Mouse (Mus musculus) limb, embryonic 10.5 days (tissue): ENCODE data around the gene Phf24. TPM values are rescaled to one million over a fixed set of nuclear protein-coding genes. Genes with fewer than 3 reads are reported as not detected.

ENCODE experiments used
- DNase-seq: peaks from one replicate; pipeline ENCODE4 v3.0.0-alpha.2; 2017; ENCODE audit warnings: low spot score
- H3K27ac ChIP-seq: fragments of 300-500 bp; sonication (generic); 2 replicates; pipeline ENCODE4 v1.5.1; 2016; ENCODE audit warnings: mild to moderate bottlenecking
- H3K27me3 ChIP-seq: fragments of 300-500 bp; sonication (generic); 2 replicates; pipeline ENCODE4 v1.6.1; 2016; ENCODE audit warnings: low read depth, mild to moderate bottlenecking; ENCODE audit not compliant: poor library complexity, severe bottlenecking
- H3K36me3 ChIP-seq: fragments of 300-500 bp; sonication (generic); 2 replicates; pipeline ENCODE4 v1.6.1; 2016; ENCODE audit warnings: mild to moderate bottlenecking, moderate library complexity
- H3K4me1 ChIP-seq: fragments of 300-500 bp; sonication (generic); 2 replicates; pipeline ENCODE4 v1.6.1; 2016
- H3K4me3 ChIP-seq: fragments of 300-500 bp; sonication (generic); 2 replicates; pipeline ENCODE4 v1.5.1; 2016; ENCODE audit warnings: mild to moderate bottlenecking, moderate library complexity
- H3K9me3 ChIP-seq: fragments of 300-500 bp; sonication (generic); replicated peaks from 2 replicates; pipeline ENCODE4 v1.6.1; 2016; ENCODE audit warnings: mild to moderate bottlenecking
- WGBS: fragments of 180-500 bp; shearing (Covaris S2); methylation state at CpG from one replicate; pipeline ENCODE4 v1.1.7; 2016; 5-methylcytosine and 5-hydroxymethylcytosine counted together
- polyA plus RNA-seq: library from polyadenylated mRNA; unstranded; fragments of >200 nt; fragmentation: Nextera tagmentation; extraction: Ambion mirVana; gene quantifications from 2 replicates; pipeline ENCODE4 v1.2.1, GENCODE M21; 2016

The Phf24 gene
- polyA plus RNA-seq, 1 experiment from 2014 or later, result not detected

DNA sequence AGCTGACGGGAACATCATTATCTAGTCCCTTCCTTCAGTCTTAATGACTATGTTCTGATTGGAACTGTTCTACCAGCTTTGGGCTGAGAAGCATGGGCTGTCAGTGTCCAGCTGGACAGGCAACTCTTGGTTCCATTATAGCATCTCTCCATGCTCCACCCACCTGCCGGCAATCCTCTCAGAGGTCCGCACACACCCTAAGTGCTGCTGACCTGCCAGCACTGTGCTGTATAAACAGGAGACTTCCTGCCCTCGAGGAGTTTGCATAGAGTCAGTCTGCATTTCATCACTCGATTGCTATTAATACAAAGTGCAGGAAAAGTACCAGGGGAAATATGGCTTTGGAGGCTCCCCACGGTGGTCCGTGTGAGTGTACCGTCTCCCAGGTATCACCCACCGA is 4.3 kb downstream of the Phf24 start:
- H3K27ac ChIP-seq, result no peak overlapping the region
- peaks cover 10% of the 10 kb centered on the region for H3K4me1 ChIP-seq
- 88% methylated on average over 9 of the region's 9 CpGs for WGBS
- H3K4me3 ChIP-seq, result no peak overlapping the region
- H3K27me3 ChIP-seq, result peaks cover 62% of the 10 kb centered on the region
- DNase-seq, result no peak
- H3K36me3 ChIP-seq, result no peaks in the 10 kb centered on the region
- no peaks in the 10 kb centered on the region for H3K9me3 ChIP-seq

DNA sequence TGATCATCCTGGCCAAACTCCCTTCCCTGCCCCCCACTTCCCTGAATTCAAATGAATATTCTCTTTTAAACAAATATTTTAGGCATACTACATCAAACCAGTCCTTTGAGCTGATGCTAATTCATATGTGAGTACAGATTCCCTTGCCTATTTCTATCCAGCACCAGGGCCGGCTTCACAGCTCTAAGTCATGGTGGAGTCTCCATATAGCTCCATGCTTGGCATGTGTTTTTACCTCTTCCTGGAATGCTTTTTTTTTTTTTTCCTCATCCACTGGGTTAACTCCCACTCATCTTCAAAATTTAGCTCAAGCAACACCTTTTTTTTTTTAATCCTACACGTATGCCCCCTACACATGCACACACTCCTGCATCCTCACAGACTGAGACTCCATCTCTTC is 5.1 kb downstream of the Phf24 start:
- Histone ChIP-seq H3K27ac (no peak overlapping the region), H3K4me1 (peaks cover 9% of the 10 kb centered on the region), H3K27me3 (peaks cover 54% of the 10 kb centered on the region), H3K9me3 (no peaks in the 10 kb centered on the region), H3K36me3 (no peaks in the 10 kb centered on the region), H3K4me3 (no peak overlapping the region)
- WGBS, result 88% methylated on average over 2 of the region's 2 CpGs
- DNase-seq, result no peak

DNA sequence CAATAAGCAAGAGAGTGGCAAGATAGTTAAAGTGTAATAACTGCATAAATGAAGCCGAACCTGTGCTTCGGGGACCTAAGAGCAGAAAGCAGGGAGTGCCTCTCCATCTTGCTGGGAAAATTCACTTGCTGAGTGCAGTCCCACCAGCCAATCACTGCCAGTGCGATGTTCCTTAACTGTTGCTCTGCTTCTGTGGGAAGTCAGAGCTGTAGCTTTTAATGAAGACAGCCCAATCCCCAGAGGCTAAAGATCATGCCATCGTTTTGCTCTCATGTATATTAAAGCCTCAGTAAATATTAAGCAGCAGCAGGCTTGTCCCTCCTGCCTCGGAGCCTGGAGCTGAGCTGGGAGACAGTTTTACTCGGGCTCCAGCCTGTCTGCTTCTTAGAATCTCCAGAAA is 5.6 kb downstream of the Phf24 start:
- Histone ChIP-seq H3K4me1 (peaks cover 5% of the 10 kb centered on the region; the same call in 1 of the 2 replicates), H3K4me3 (no peak overlapping the region), H3K9me3 (no peaks in the 10 kb centered on the region), H3K27ac (no peak overlapping the region), H3K36me3 (no peaks in the 10 kb centered on the region), H3K27me3 (peaks cover 48% of the 10 kb centered on the region)
- WGBS, result 79% methylated on average over 6 of the region's 6 CpGs
- no peak for DNase-seq

DNA sequence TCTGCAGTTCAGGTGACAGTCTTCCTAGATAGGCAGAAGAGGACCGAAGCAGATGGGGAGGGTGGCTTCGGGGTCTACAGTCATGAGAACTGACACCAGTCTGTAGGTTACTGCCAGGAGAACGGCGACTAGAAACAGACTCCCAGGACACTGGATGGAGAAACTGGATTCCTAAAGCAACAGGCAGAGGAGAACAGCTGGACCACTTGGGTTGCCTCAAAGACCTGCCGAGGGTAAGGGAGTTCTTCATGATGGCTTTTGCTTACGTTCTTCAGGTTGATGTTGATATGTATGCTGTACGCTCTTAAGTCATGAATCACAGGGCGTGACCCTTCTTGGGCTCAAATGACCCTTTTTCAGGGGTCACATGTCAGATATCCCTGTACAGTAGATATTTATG is 6.0 kb downstream of the Phf24 start:
- Histone ChIP-seq H3K36me3 (no peaks in the 10 kb centered on the region), H3K27me3 (peaks cover 44% of the 10 kb centered on the region), H3K9me3 (no peaks in the 10 kb centered on the region), H3K27ac (no peak overlapping the region), H3K4me3 (no peak overlapping the region), H3K4me1 (peaks cover 2% of the 10 kb centered on the region; the same call in 1 of the 2 replicates)
- no peak for DNase-seq
- 83% methylated on average over 8 of the region's 8 CpGs for WGBS

DNA sequence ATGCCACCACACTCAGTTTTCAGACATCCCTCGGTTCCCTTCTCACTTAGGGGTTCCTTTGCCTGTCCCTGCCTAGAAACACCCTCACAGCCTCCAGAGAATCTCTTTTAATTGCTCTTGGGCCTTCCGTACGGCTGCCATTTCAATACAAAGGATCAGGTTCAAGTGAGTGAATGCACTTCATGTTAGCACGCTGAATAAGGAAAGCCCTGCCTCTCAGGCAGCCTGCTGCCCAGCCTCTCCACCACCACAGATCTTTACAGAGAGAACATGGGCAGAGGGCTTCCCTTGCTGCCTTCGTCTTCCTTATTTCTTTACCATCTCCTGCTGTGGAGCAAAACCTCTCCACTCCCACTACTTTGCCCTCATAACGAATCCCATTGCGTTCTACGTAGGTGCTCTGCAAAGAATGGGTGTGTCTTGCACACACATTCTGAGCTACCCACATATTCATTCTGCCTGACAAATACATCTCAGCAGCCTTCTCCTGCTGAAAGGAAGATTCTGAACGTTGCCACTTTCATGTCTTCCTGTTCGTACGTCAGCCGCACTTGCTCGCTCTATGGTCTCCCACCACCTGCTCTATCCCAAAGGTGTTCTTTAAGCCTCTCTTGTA is 7.7 kb downstream of the Phf24 start:
- Histone ChIP-seq H3K27ac (no peak overlapping the region), H3K9me3 (no peaks in the 10 kb centered on the region), H3K4me3 (no peak overlapping the region), H3K36me3 (no peaks in the 10 kb centered on the region), H3K27me3 (peaks cover 27% of the 10 kb centered on the region), H3K4me1 (no peaks in the 10 kb centered on the region)
- DNase-seq, result no peak
- 84% methylated on average over 13 of the region's 13 CpGs for WGBS

DNA sequence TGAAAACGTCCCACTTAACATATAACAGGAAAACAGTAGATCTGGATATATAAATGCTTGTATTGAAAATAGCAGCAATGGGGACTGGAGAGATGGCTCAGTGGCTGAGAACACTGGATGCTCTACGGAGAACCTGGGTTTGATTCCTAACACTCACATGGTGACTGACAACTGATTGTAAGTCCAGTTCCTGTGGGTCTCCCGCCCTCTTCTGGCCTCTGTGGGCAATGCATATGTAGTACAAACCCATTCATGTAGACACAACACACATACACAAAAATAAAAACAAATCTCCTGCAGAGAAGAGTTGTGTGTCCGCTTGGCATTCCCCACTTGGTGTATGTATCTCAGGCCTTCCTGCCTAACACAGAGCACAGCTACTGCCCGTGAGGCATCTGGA is 11.7 kb downstream of the Phf24 start:
- H3K36me3 ChIP-seq, result no peaks in the 10 kb centered on the region
- no peak overlapping the region for H3K27ac ChIP-seq
- 84% methylated on average over 5 of the region's 5 CpGs for WGBS
- DNase-seq, result no peak
- no peaks in the 10 kb centered on the region for H3K9me3 ChIP-seq
- no peak overlapping the region for H3K4me3 ChIP-seq
- peaks cover 22% of the 10 kb centered on the region for H3K27me3 ChIP-seq
- H3K4me1 ChIP-seq, result no peaks in the 10 kb centered on the region

DNA sequence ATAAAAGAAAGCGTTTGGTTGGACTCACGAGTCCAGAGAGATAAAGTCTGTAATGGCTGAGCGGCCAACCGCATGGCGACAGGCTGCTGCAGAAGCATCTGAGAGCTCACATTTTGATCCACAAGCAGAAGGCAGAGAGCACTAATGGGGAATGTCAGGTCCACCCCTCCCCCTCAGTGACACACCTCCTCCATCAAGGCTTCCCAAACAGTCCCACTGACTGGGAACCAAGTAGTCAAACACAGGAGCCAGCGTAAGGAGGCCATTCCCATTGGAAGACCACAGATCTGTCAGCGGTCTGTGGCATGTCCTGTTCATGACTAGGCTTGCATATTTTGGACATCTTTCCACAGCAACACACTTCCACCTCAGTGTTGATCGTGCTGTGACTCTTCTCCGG is 12.5 kb downstream of the Phf24 start:
- no peak for DNase-seq
- H3K4me3 ChIP-seq, result no peak overlapping the region
- peaks cover 26% of the 10 kb centered on the region for H3K27me3 ChIP-seq
- H3K27ac ChIP-seq, result no peak overlapping the region
- 94% methylated on average over 9 of the region's 9 CpGs for WGBS
- H3K9me3 ChIP-seq, result no peaks in the 10 kb centered on the region
- H3K36me3 ChIP-seq, result no peaks in the 10 kb centered on the region
- H3K4me1 ChIP-seq, result peaks cover 6% of the 10 kb centered on the region

DNA sequence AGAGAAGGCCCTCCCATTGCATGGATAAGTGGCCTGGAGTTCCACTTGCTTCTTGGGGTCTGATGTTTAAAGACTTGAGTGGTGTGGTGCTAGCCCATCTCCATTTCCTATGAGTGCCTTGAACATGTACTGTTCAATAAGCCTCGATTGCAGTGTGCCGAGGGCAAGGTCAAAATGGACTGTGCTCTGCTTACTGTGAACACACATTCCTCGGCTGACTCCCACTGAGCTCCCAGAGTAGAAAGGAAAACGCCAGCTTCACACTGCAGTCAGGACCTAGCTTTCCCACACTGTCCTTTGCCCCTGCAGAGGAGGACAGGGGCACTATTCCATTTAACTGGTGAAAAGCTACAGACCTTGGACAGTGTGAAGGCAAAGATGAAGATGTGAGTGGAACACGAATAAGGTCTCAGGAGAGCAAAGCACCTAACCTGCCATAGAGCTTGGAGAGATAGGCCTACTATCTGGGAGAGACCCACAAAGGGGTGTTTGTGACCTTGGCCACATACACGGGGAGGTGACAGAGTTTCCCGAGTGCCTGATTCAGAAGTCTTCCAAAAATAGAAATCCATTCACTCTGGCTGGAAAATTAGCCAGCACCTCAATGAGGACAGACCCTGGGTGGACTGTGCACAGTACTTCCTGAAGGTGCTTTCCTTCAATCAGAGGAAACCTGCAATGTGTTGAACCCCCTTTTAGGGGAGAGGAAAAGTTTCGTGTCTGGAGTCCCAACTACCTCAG is 15.9 kb downstream of the Phf24 start:
- WGBS, result 75% methylated on average over 8 of the region's 8 CpGs
- no peak overlapping the region for H3K4me3 ChIP-seq
- no peak for DNase-seq
- H3K4me1 ChIP-seq, result peaks cover 7% of the 10 kb centered on the region
- H3K27me3 ChIP-seq, result peaks cover 49% of the 10 kb centered on the region
- no peaks in the 10 kb centered on the region for H3K9me3 ChIP-seq
- H3K36me3 ChIP-seq, result no peaks in the 10 kb centered on the region
- no peak overlapping the region for H3K27ac ChIP-seq

DNA sequence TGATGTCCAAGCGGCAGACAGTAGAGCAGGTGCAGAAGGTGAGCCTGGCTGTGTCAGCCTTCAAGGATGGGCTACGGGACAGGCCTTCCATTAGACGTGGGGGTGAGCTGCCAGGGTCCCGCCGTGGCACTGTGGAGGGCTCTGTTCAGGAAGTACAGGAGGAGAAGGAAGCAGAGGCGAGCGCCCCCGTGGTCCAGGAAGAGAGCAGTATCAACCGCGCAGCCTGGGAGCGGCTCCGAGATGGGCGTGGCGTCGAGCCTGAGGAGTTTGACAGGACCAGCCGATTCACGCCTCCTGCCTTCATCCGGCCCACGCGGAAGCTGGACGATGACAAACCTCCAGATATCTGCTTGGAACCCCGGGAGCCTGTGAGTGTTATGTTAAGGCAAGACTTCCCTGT is 17.2 kb downstream of the Phf24 start:
- Histone ChIP-seq H3K9me3 (no peaks in the 10 kb centered on the region), H3K27ac (no peak overlapping the region), H3K4me3 (peak overlapping the region; percentile 26), H3K27me3 (peaks cover 61% of the 10 kb centered on the region), H3K36me3 (no peaks in the 10 kb centered on the region), H3K4me1 (peaks cover 7% of the 10 kb centered on the region)
- peak; percentile 55 for DNase-seq
- 10% methylated on average over 22 of the region's 22 CpGs for WGBS

DNA sequence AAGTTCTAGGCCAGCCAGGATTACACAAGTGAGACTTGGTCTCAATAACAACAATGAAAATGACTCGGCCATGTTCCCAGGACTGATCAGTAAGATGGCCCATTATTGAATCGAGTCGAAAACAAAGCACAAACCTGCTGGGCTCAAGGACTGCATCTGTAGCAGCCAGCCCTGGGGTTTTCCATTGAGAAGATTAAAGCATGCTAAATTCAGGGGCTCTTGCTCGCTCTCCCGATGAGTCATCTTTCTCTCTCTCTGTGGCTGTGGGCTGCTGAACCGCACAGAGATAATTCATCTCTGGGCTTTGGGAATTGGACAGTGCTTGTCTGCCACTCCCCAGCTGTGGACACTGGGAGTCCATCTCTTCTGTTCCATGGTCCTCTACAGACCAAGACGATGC is 24.9 kb downstream of the Phf24 start:
- Histone ChIP-seq H3K27me3 (peaks cover 29% of the 10 kb centered on the region), H3K9me3 (no peaks in the 10 kb centered on the region)
- DNase-seq, result no peak

DNA sequence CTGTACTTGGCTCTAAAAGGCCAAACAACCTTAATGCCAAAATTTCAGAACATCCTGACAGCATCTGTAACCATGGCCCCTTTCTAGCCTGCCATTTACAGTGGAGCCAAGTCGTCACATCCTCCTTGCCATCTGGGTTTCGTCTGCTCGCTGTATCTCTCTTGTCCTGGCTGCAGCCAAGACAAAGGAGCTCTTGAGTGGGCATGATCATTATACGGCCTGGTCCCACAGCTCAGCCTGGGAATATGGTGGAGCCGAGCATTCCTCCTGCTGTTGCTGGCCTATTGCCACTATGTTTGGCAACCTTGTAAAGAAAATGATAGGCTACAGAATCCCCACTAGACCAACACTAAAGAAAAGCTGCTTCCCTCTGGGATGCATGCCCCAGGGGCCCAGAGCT is 26.9 kb downstream of the Phf24 start:
- peaks cover 7% of the 10 kb centered on the region for H3K4me1 ChIP-seq
- no peaks in the 10 kb centered on the region for H3K9me3 ChIP-seq
- no peaks in the 10 kb centered on the region for H3K36me3 ChIP-seq
- peaks cover 29% of the 10 kb centered on the region for H3K27me3 ChIP-seq
- 86% methylated on average over 5 of the region's 5 CpGs for WGBS
- H3K4me3 ChIP-seq, result no peak overlapping the region
- DNase-seq, result no peak
- no peak overlapping the region for H3K27ac ChIP-seq

More for the DNA sequence above, 24.9 kb downstream of the Phf24 start:
- Histone ChIP-seq H3K36me3 (no peaks in the 10 kb centered on the region), H3K4me1 (0 out of 2 replicates have a peak, but pooled peaks cover under 1% of the 10 kb centered on the region), H3K4me3 (no peak overlapping the region), H3K27ac (no peak overlapping the region)
- 89% methylated on average over 7 of the region's 7 CpGs for WGBS

DNA sequence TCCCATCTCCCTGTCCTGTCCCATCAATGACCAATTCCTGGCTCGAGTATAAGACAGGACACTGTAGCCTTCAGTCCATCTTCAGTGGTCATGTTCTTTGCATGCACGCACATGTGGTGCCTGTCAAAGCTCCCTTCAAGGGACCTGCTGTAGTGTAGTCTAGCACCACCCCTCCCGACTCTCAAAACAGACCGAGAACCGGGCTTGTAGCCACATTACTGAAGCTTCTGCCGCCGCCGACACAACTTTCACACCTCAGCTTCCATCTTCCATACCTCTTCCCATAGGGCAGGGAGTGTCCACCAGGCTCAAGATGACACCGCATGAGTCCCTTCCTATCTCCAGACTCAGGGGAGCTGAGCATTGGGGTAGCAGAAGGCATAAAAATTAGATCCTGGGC is 27.7 kb downstream of the Phf24 start:
- WGBS, result 92% methylated on average over 9 of the region's 9 CpGs
- Histone ChIP-seq H3K27me3 (peaks cover 25% of the 10 kb centered on the region), H3K9me3 (no peaks in the 10 kb centered on the region), H3K4me1 (peaks cover 15% of the 10 kb centered on the region), H3K27ac (no peak overlapping the region), H3K36me3 (no peaks in the 10 kb centered on the region), H3K4me3 (no peak overlapping the region)
- no peak for DNase-seq

DNA sequence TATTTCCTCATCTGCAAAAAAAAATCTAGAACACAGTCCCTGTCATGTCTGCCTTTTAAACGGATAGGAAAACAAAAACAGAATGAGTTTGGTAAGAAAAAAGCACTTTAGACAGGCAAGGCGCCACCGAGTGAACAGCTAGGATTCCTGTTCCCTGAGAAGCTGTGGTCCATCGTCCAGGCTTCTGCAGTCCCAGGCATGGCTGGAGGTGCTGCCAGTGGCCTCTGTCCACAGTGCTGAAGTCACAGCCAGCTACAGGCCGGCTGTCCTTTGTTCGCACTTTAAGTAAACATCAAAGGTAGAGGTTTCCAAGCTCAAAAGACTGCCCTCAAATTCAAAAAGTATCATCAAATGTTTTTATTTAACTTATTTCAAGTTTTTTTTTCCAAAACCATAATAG is 28.6 kb downstream of the Phf24 start:
- Histone ChIP-seq H3K4me1 (peaks cover 18% of the 10 kb centered on the region), H3K27ac (no peak overlapping the region), H3K27me3 (peaks cover 25% of the 10 kb centered on the region), H3K4me3 (no peak overlapping the region), H3K36me3 (no peaks in the 10 kb centered on the region), H3K9me3 (no peaks in the 10 kb centered on the region)
- peak; percentile 54 for DNase-seq
- 13% methylated on average over 6 of the region's 6 CpGs for WGBS
